Mouse (Mus musculus): ENCODE data around the gene Rusc1.

- no peak for TF ChIP-seq MYOG (IDR thresholded peaks at IDR 0.05; ENCODE audit: control insufficient read depth, extremely low read depth, insufficient read length)
- no peak for TF ChIP-seq MYOD1 (IDR thresholded peaks at IDR 0.05; ENCODE audit: control insufficient read depth, insufficient read length, low read depth)
- no peak for TF ChIP-seq MAX (IDR thresholded peaks at IDR 0.05)
- TF ChIP-seq CTCF (IDR thresholded peaks at IDR 0.05; ENCODE audit: control insufficient read depth, insufficient read depth, insufficient read length): no peak
- TF ChIP-seq USF1 (IDR thresholded peaks at IDR 0.05; ENCODE audit: low read depth): no peak
- no peak for TF ChIP-seq FOSL1 (IDR thresholded peaks at IDR 0.05; ENCODE audit: insufficient read depth, low read length, poor library complexity, severe bottlenecking)
- no peak for TF ChIP-seq CEBPB (IDR thresholded peaks at IDR 0.05; ENCODE audit: low read depth)
Measured at GRCm38 (mm10) chr3:89100811-89101210, 7.7 kb upstream of the Rusc1 start, which contains the start of gene Gm43738.
